Mouse (Mus musculus) stomach, embryonic 16.5 days (tissue): Measurements from ENCODE around the gene Pkm. TPM values are rescaled to one million over a fixed set of nuclear protein-coding genes. Genes with fewer than 3 reads are reported as not detected.
A peak's percentile ranks its signal among the peaks of the same experiment; 100 is the strongest.

Source experiments
- ATAC-seq: fragments of 200-750 bp; cut with Nextera tagmentation; 2 replicates; pipeline ENCODE4 v1.8.0; 2017; ENCODE audit warnings: moderate number of reproducible peaks, moderate TSS enrichment; ENCODE audit not compliant: insufficient read depth, low FRiP score
- H3K27ac ChIP-seq: fragments of 300-500 bp; sonication (generic); 2 replicates; pipeline ENCODE4 v1.5.1; 2014; ENCODE audit warnings: low read length
- H3K27me3 ChIP-seq: fragments of 300-500 bp; sonication (generic); 2 replicates; pipeline ENCODE4 v1.6.1; 2014; ENCODE audit warnings: low read length, control low read depth, mixed read lengths; ENCODE audit not compliant: control insufficient read depth, insufficient read depth
- H3K36me3 ChIP-seq: fragments of 300-500 bp; sonication (generic); 2 replicates; pipeline ENCODE4 v1.6.1; 2014; ENCODE audit warnings: low read length; ENCODE audit not compliant: control insufficient read depth, insufficient read depth
- H3K4me1 ChIP-seq: fragments of 300-500 bp; sonication (generic); 2 replicates; pipeline ENCODE4 v1.6.1; 2014; ENCODE audit warnings: low read length, control low read depth, mixed read lengths; ENCODE audit not compliant: control insufficient read depth, insufficient read depth
- H3K4me2 ChIP-seq: fragments of 300-500 bp; sonication (generic); 2 replicates; pipeline ENCODE4 v1.6.1; 2014; ENCODE audit warnings: low read depth, low read length, mixed read lengths
- H3K4me3 ChIP-seq: fragments of 300-500 bp; sonication (generic); replicated peaks from 2 replicates; pipeline ENCODE4 v1.5.1; 2014; ENCODE audit warnings: mild to moderate bottlenecking, low read length
- H3K9ac ChIP-seq: fragments of 300-500 bp; sonication (generic); 2 replicates; pipeline ENCODE4 v1.6.1; 2014; ENCODE audit warnings: low read length
- H3K9me3 ChIP-seq: fragments of 300-500 bp; sonication (generic); replicated peaks from 2 replicates; pipeline ENCODE4 v1.6.1; 2016; ENCODE audit warnings: low read length, control low read depth; ENCODE audit not compliant: control insufficient read depth
- WGBS: fragments of 180-500 bp; shearing (Covaris S2); extraction: QIAGEN DNeasy Blood & Tissue Kit; methylation state at CpG from one replicate; pipeline ENCODE4 v1.1.7; 2014; 5-methylcytosine and 5-hydroxymethylcytosine counted together
- polyA plus RNA-seq: library from polyadenylated mRNA; unstranded; fragments of >200 nt; fragmentation: Nextera tagmentation; extraction: Ambion mirVana; gene quantifications from 2 replicates; pipeline ENCODE4 v1.2.1, GENCODE M21; 2015

Gene Pkm
- polyA plus RNA-seq, 1 experiment from 2014 or later: 1,032 TPM

DNA sequence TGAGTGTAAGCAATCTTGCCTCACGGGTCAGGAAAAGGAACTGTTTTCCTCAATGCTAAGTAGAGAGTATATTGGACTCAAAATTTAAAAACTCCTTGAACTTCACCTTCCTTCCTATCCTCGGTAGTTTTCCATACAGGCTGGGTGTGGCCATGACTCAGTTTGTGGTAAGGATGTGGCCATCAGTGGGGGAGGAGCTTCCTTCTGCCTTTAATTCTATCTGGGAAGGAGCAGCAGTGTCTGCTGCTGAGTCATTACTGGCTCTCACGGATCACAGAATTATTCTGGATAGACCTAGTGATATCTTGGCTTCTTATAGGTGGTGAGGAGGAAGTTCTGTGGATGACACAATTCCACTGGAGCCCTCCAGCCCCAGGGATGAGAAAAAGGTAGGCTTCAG, 2.8 kb upstream of the Pkm start:
- ATAC-seq: no peak
- Histone ChIP-seq H3K4me3 (no peak overlapping the region), H3K9me3 (no peaks in the 10 kb centered on the region), H3K27me3 (no peaks in the 10 kb centered on the region), H3K4me1 (peaks cover 9% of the 10 kb centered on the region), H3K27ac (no peak overlapping the region; the same call in 1 of the 2 replicates), H3K36me3 (peaks cover 20% of the 10 kb centered on the region; the same call in 1 of the 2 replicates), H3K4me2 (no peak overlapping the region), H3K9ac (no peak overlapping the region)
- 22% methylated on average over 3 of the region's 3 CpGs for WGBS

DNA sequence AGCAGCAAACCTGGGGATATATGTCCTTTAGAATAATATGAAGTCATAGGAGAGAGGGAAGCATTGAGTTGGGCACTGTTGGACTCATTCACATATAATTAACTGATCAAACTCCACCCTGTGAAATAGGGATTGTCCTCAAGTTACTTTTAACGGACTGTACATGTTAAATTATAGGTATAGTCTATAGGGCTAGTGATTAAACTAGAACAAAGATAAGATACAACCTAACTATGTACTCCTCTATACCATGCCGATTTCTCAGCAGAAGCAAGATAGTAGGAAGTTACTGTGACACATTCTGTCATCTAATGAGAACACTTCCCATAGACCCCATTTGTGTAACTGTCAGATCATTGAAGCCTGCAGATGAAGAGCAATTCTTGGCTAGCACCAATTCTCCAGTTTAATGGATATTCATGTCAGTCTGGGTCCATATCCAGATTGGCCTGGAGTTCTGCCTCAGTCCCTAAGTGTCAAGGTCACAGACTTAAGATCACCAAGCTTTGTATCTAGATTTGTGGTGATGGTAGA, 1.7 kb upstream of the Pkm start:
- no peak overlapping the region for H3K4me3 ChIP-seq
- no peak for ATAC-seq
- peaks cover 19% of the 10 kb centered on the region for H3K4me1 ChIP-seq
- 74% methylated on average over 2 of the region's 2 CpGs for WGBS
- H3K9ac ChIP-seq: no peak overlapping the region
- no peaks in the 10 kb centered on the region for H3K27me3 ChIP-seq
- H3K9me3 ChIP-seq: no peaks in the 10 kb centered on the region
- no peak overlapping the region for H3K27ac ChIP-seq
- H3K36me3 ChIP-seq: peaks cover 9% of the 10 kb centered on the region; the same call in 1 of the 2 replicates
- no peak overlapping the region for H3K4me2 ChIP-seq

DNA sequence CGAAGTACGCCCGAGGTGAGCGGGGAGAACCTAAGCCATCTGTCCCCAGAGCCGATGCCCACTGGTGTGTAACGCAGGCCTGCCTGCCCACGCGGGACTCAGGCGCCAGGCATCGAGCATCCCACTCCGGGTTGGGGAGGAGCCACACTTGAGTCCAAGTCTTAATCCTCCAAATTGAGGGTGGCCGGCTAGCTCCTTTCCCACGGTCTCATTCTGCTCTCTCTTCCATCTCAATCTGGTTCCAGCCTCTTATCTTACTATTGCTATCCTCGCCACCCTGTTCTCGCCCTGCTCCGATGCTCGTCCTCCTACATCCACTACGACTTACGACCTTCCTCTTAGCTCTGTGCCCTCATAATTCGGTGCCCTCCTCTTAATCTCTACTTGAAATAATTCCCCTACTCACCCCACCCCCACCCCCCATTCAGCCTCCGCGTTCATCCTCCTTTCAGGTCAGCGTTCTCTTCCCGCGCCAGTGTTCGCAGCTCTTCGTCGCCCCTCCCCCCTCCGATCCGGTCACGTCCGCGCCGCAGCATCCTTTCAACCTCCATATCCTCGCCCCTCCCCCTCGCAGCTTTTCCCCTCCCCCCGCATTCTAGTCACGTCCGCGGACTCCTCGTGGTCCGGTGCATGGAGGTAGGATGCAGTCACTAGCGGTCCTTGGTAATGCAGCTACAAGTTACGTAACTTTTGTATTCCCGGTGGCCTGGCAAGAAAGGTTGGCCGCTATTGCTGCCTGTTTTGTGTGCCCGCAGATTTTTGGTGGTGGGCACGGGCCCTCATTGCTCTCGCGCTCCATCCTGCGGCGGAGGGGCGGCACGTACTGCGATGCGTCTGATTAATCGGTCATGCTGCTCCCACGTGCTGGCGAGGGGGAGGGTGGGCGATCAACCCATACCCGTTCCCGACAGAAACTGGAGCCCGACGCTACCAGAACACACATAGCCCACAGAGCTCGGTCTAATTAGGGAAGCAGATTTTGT, 758 bp downstream of the Pkm start:
- Histone ChIP-seq H3K27ac (peak overlapping the region; percentile 96), H3K4me3 (peak overlapping the region; percentile 93), H3K4me1 (peaks cover 41% of the 10 kb centered on the region), H3K9me3 (no peaks in the 10 kb centered on the region), H3K27me3 (no peaks in the 10 kb centered on the region), H3K4me2 (peak overlapping the region; percentile 57), H3K9ac (peak overlapping the region; percentile 87), H3K36me3 (no peaks in the 10 kb centered on the region)
- ATAC-seq: peak; percentile 4; the same call in 1 of the 2 replicates
- under 1% methylated on average over 65 of the region's 65 CpGs for WGBS

DNA sequence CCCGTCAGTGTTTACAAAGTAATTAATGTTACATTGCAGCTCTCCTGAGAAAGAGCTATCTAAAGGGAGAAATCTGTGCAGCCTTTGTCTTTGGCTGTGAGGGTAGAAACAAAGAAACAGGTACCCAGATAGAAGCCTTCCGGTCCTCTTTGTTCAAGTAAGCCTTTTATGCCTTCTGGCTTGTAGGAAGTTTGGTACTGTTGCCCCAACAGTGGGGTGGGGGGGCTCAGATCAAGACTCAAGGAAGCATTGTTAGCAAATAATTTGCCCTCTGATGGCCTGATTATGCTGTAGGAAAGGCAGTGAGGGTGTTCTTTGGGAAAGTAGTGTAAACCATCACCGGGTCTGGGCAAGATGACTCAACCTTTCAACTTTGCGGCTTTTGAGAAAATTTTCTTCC, 2.0 kb downstream of the Pkm start:
- ATAC-seq: no peak
- Histone ChIP-seq H3K4me1 (peaks cover 41% of the 10 kb centered on the region), H3K4me3 (peak overlapping the region; percentile 93), H3K9me3 (no peaks in the 10 kb centered on the region), H3K36me3 (no peaks in the 10 kb centered on the region), H3K27me3 (no peaks in the 10 kb centered on the region), H3K4me2 (peak overlapping the region; percentile 57), H3K27ac (peak overlapping the region; percentile 96), H3K9ac (peak overlapping the region; percentile 87)
- WGBS: 11% methylated on average over 4 of the region's 4 CpGs

DNA sequence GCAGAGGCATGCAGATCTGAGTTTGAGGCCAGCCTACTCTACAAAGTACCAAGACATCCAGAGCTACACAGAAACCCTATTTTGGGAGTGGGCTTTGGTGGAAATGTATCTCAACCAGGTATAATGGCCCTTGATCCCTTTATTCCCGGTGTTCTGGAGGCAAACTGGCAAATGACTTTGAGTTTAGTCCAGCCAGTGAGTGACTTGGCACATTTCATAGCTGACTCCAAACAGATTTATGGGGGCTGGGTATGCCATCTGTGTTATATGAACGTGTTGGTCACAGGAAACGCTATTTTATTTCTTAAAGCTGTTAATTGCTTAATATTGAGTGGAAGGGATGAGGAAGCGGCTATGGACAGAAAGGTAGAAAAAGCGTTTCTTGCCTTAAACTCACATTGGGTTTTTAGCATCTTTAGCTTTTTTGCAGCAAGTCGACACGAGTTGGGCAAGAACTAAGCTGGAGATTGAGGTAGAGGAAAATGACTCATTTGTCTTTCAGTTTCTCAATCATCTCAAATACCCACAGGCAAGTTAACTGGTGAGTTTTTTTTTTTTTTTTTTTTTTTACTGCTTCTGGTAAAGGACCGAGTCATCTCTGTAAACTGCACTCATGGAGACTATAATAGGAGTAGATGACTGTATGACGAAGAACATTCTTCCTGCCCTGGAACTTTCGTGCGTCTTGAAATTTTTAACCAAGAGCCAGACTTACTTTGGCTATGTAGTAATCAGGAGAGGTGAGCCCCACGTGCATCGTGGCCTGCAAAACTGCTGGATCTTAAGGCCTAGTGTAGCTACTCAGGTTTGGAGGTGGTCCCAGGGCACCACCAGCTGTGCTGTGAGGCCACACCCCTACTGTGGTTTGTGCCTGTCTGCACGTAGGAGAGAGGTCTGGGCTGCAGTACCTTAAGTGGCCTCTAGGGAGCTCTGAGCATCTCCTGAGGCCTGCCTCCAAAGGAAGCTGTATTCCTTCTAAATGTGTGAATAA, 3.2 kb downstream of the Pkm start:
- peak; percentile 18; the same call in 1 of the 2 replicates for ATAC-seq
- Histone ChIP-seq H3K9ac (peak overlapping the region; percentile 54; the same call in 1 of the 2 replicates), H3K36me3 (peaks cover 8% of the 10 kb centered on the region; the same call in 1 of the 2 replicates), H3K27ac (peak overlapping the region; percentile 81), H3K4me2 (peak overlapping the region; percentile 57), H3K9me3 (no peaks in the 10 kb centered on the region), H3K4me1 (peaks cover 49% of the 10 kb centered on the region), H3K4me3 (peak overlapping the region; percentile 93), H3K27me3 (no peaks in the 10 kb centered on the region)
- WGBS: 28% methylated on average over 14 of the region's 14 CpGs

DNA sequence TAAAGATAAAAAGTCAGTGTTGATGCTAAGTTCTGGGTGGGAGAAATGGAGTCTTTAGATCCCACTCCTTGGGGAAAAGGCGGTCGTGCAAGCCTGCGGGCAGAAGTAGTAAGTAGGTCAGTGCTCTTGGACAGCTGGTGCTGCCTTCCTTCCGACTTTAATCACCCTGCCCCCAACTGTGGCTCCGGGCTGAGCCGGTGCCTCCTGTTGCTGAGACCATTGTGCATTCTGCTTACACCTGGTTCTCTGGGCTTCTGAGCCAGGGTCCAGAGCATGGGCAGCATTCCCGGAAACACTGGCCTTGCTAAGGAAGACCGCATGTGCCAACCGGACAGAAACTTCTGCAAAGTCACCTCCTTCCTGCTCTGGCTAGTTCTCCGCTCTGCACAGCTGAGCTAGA, 4.3 kb downstream of the Pkm start:
- peaks cover 47% of the 10 kb centered on the region for H3K4me1 ChIP-seq
- H3K36me3 ChIP-seq: peaks cover 13% of the 10 kb centered on the region; the same call in 1 of the 2 replicates
- H3K27ac ChIP-seq: peak overlapping the region; percentile 81; the same call in 1 of the 2 replicates
- peak overlapping the region; percentile 16; the same call in 1 of the 2 replicates for H3K9ac ChIP-seq
- no peaks in the 10 kb centered on the region for H3K27me3 ChIP-seq
- 52% methylated on average over 10 of the region's 10 CpGs for WGBS
- ATAC-seq: no peak
- H3K4me3 ChIP-seq: no peak overlapping the region
- no peaks in the 10 kb centered on the region for H3K9me3 ChIP-seq
- peak overlapping the region; percentile 57 for H3K4me2 ChIP-seq

DNA sequence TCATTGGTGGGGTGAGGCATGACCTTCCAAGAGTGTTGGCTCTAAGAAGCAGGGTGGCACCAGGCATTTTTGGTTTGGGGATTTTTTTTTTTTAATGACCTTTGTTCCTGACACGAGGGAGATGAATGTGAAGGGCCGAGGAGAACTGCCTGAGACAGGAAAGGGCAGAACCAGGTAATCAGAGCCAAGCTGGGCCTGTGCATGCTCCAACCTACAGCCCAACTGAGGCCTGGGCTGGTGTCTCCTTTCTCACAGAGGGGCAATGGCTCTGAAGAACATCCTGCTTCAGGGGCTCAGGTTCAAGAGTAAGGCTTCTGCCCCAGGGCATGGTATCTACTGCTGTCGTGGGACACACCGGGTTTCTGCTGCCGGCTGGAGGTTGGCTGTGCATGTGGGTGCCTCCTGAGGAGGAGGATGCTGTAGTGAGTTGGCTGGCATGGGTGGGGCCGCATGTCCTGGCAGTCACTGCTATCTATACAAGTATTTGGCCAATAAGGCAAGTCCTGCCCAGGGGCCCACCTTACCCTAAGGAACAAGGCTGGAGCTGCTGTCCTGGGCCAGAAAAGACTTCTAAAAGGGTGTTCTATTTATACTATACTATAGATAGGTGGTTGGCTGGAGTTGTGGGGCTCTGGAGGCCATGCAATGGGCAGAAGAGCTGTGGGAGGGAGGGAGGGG, 5.3 kb downstream of the Pkm start:
- H3K9ac ChIP-seq: no peak overlapping the region
- 54% methylated on average over 6 of the region's 6 CpGs for WGBS
- peak overlapping the region; percentile 19; the same call in 1 of the 2 replicates for H3K27ac ChIP-seq
- H3K27me3 ChIP-seq: no peaks in the 10 kb centered on the region
- peaks cover 16% of the 10 kb centered on the region; the same call in 1 of the 2 replicates for H3K36me3 ChIP-seq
- no peak overlapping the region for H3K4me2 ChIP-seq
- ATAC-seq: no peak
- H3K4me3 ChIP-seq: no peak overlapping the region
- H3K4me1 ChIP-seq: peaks cover 47% of the 10 kb centered on the region
- no peaks in the 10 kb centered on the region for H3K9me3 ChIP-seq

DNA sequence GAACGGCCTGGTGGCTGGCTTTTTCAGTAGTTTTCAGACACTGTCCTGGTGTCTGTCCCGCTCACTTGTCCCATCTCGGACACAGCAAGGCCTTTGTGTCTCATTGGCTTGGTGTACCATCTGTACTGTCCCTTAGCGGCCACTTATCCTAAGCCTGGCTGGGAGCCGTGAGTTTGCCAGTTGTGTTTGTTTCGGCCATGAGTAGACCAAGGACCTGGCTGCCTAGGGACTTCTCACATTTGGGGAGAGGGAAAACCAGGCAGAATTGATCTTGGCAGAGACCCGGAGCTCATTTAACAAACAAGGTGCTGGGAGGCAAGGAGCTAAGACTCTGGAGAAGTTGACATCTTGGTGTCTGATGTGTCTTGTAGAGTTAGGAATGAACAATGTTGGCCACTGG, 7.1 kb downstream of the Pkm start:
- WGBS: 77% methylated on average over 7 of the region's 7 CpGs
- H3K27ac ChIP-seq: no peak overlapping the region

More for the DNA sequence above, 7.1 kb downstream of the Pkm start:
- no peak for ATAC-seq
- Histone ChIP-seq H3K9ac (no peak overlapping the region), H3K4me3 (no peak overlapping the region), H3K36me3 (peaks cover 25% of the 10 kb centered on the region), H3K4me1 (peaks cover 41% of the 10 kb centered on the region), H3K4me2 (no peak overlapping the region), H3K9me3 (no peaks in the 10 kb centered on the region), H3K27me3 (no peaks in the 10 kb centered on the region)
